In the genomic region with DNA sequence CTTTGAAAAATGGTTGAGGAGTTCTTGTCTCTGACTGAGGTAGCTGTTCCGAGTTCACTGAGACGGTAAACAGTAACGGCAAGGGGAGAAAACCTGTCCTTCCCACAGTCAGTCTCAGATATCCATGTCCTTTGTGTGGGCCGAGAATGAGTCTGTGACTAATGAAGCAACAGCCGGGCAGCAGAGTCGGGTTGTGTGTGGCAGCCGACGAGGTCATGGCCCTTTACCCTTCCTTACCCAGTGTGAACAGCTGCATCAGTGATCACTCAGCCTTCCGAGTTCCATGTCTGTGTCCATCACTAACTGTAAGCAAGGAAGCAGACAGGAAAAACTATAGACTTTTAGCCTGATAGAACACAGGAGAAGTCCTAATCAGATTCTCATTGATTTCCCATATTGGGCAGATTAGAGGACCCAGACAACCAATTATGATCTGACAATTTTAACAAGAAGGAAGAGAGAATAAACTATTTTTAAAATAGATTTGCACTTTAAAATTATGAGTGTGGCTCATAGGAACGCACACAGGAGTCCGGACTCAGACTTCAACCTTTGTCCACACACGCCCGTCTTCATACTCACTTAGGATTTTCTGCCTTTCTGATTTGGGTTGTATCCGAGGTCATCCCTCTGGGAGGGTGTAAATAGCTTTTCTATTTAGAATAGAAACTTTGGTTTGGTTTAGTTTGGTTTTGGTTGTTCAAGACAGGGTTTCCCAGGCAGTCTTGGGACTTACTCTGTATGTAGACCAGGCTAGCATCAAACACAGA, we compare ENCODE assay signal across 19 mouse cellular contexts. TPM values are rescaled to one million over a fixed set of nuclear protein-coding genes. Genes with fewer than 3 reads are reported as not detected.
DNase-seq lines count a peak whose midpoint lies in the region; ATAC-seq lines count a peak whose summit lies in the region.
"Had no signal": no experiment of that assay in that cellular context is flagged by ENCODE, and none has a peak within 500 bp of the region (broad histone marks: within the 10 kb centered on the region; RNA-seq: fewer than 3 reads in every experiment).

No protein-coding gene starts in this region.

- no peak overlapping the region for H3K4me3 ChIP-seq in hindbrain, embryonic 12.5 days
- H3K4me3 ChIP-seq in hindbrain, embryonic 14.5 days (replicated peaks; ENCODE audit: low read length), result no peak overlapping the region
- H3K4me3 ChIP-seq in midbrain, embryonic 10.5 days, result no peak overlapping the region
- no peak overlapping the region for H3K4me3 ChIP-seq in midbrain, embryonic 11.5 days (ENCODE audit: low read depth, low read length)
- H3K4me3 ChIP-seq in forebrain, embryonic 12.5 days (replicated peaks), result no peak overlapping the region
- H3K4me3 ChIP-seq: forebrain, embryonic 10.5 days; gastrocnemius, adult 2 months; heart, adult 2 months; heart, embryonic 15.5 days; neural tube, embryonic 13.5 days had no signal

- H3K9me3 ChIP-seq in hindbrain, embryonic 12.5 days (replicated peaks), result no peaks in the 10 kb centered on the region
- no peaks in the 10 kb centered on the region for H3K9me3 ChIP-seq in hindbrain, embryonic 14.5 days (ENCODE audit: control insufficient read depth, low read length)
- no peaks in the 10 kb centered on the region for H3K9me3 ChIP-seq in midbrain, embryonic 10.5 days (replicated peaks)
- no peaks in the 10 kb centered on the region for H3K9me3 ChIP-seq in midbrain, embryonic 11.5 days (ENCODE audit: control insufficient read depth, low read length)
- no peaks in the 10 kb centered on the region for H3K9me3 ChIP-seq in forebrain, embryonic 12.5 days
- H3K9me3 ChIP-seq: forebrain, embryonic 10.5 days; heart, embryonic 15.5 days; neural tube, embryonic 13.5 days had no signal

- no peak for ATAC-seq in hindbrain, embryonic 12.5 days (ENCODE audit: low FRiP score)
- no peak for ATAC-seq in hindbrain, embryonic 14.5 days (ENCODE audit: low FRiP score)
- no peak for ATAC-seq in midbrain, embryonic 11.5 days (ENCODE audit: low FRiP score)
- no peak for ATAC-seq in forebrain, embryonic 12.5 days (ENCODE audit: low FRiP score)
- ATAC-seq: activated CD4-positive, CD25-positive, alpha-beta regulatory T cell, adult 4 months had no signal

- H3K36me3 ChIP-seq in hindbrain, embryonic 12.5 days, result peaks cover 15% of the 10 kb centered on the region; the same call in 1 of the 2 replicates
- H3K36me3 ChIP-seq in hindbrain, embryonic 14.5 days (replicated peaks; ENCODE audit: control insufficient read depth, insufficient read depth), result peaks cover 24% of the 10 kb centered on the region
- peaks cover 24% of the 10 kb centered on the region for H3K36me3 ChIP-seq in midbrain, embryonic 10.5 days
- no peaks in the 10 kb centered on the region for H3K36me3 ChIP-seq in midbrain, embryonic 11.5 days (ENCODE audit: control insufficient read depth, insufficient read depth, low read length)
- H3K36me3 ChIP-seq in forebrain, embryonic 12.5 days (replicated peaks), result peaks cover 4% of the 10 kb centered on the region

- H3K27me3 ChIP-seq in hindbrain, embryonic 12.5 days, result no peaks in the 10 kb centered on the region
- no peaks in the 10 kb centered on the region for H3K27me3 ChIP-seq in hindbrain, embryonic 14.5 days (ENCODE audit: control insufficient read depth, insufficient read depth, low read length)
- no peaks in the 10 kb centered on the region for H3K27me3 ChIP-seq in midbrain, embryonic 10.5 days (ENCODE audit: low read depth, poor library complexity, severe bottlenecking)
- no peaks in the 10 kb centered on the region for H3K27me3 ChIP-seq in midbrain, embryonic 11.5 days (ENCODE audit: control insufficient read depth, insufficient read depth, low read length)
- H3K27me3 ChIP-seq in forebrain, embryonic 12.5 days, result no peaks in the 10 kb centered on the region
- H3K27me3 ChIP-seq: heart, embryonic 15.5 days; neural tube, embryonic 13.5 days had no signal

- H3K9ac ChIP-seq in hindbrain, embryonic 12.5 days, result peak overlapping the region; percentile 27; the same call in 1 of the 2 replicates
- H3K9ac ChIP-seq in hindbrain, embryonic 14.5 days, result no peak overlapping the region
- H3K9ac ChIP-seq in midbrain, embryonic 11.5 days (ENCODE audit: low read length), result no peak overlapping the region
- no peak overlapping the region for H3K9ac ChIP-seq in forebrain, embryonic 12.5 days
- H3K9ac ChIP-seq: heart, embryonic 15.5 days; lung, embryonic 14.5 days; neural tube, embryonic 13.5 days had no signal

- H3K4me2 ChIP-seq in hindbrain, embryonic 12.5 days (replicated peaks), result no peak overlapping the region
- H3K4me2 ChIP-seq in hindbrain, embryonic 14.5 days (replicated peaks), result no peak overlapping the region
- no peak overlapping the region for H3K4me2 ChIP-seq in midbrain, embryonic 11.5 days
- H3K4me2 ChIP-seq in forebrain, embryonic 12.5 days, result no peak overlapping the region
- H3K4me2 ChIP-seq: heart, embryonic 15.5 days; liver, embryonic 11.5 days; lung, embryonic 14.5 days; neural tube, embryonic 13.5 days had no signal

- no peak overlapping the region for H3K27ac ChIP-seq in hindbrain, embryonic 12.5 days
- no peak overlapping the region for H3K27ac ChIP-seq in hindbrain, embryonic 14.5 days
- peak overlapping the region; percentile 55; the same call in 1 of the 2 replicates for H3K27ac ChIP-seq in midbrain, embryonic 10.5 days (replicated peaks)
- H3K27ac ChIP-seq in midbrain, embryonic 11.5 days (ENCODE audit: low read depth, low read length), result no peak overlapping the region
- H3K27ac ChIP-seq in forebrain, embryonic 12.5 days, result no peak overlapping the region
- H3K27ac ChIP-seq: forebrain, embryonic 10.5 days; gastrocnemius, adult 2 months; heart, adult 2 months; heart, embryonic 15.5 days; neural tube, embryonic 13.5 days had no signal

- no peak for DNase-seq in hindbrain, embryonic 14.5 days (ENCODE audit: low spot score)
- no peak for DNase-seq in midbrain, embryonic 10.5 days (ENCODE audit: low spot score)
- DNase-seq in midbrain, embryonic 11.5 days (ENCODE audit: low spot score, missing footprints), result no peak
- peak; percentile 48 for DNase-seq in embryo, embryonic 9.5 days (ENCODE audit: extremely low spot score)
- no peak for DNase-seq in spleen, postnatal 4 days (ENCODE audit: low spot score in 2 of 2)
- DNase-seq: cerebellum, adult 8-10 months; gastrocnemius, adult 2 months; heart, adult 2 months; heart, postnatal 4 days; lung, embryonic 14.5 days; lung, postnatal 36 days; thymus, postnatal 25 days had no signal

- peaks cover 9% of the 10 kb centered on the region for H3K4me1 ChIP-seq in hindbrain, embryonic 12.5 days
- H3K4me1 ChIP-seq in hindbrain, embryonic 14.5 days (replicated peaks; ENCODE audit: control insufficient read depth, insufficient read depth, low read length), result no peaks in the 10 kb centered on the region
- H3K4me1 ChIP-seq in midbrain, embryonic 10.5 days, result peaks cover 19% of the 10 kb centered on the region
- peaks cover under 1% of the 10 kb centered on the region; the same call in 1 of the 2 replicates for H3K4me1 ChIP-seq in midbrain, embryonic 11.5 days (ENCODE audit: control insufficient read depth, insufficient read depth, low read length)
- peaks cover 14% of the 10 kb centered on the region for H3K4me1 ChIP-seq in forebrain, embryonic 12.5 days
- H3K4me1 ChIP-seq: heart, embryonic 15.5 days had no signal

- 44% methylated on average over 14 of the region's 14 CpGs for WGBS in hindbrain, embryonic 12.5 days
- WGBS in hindbrain, embryonic 14.5 days, result 42% methylated on average over 14 of the region's 14 CpGs
- 67% methylated on average over 14 of the region's 14 CpGs for WGBS in midbrain, embryonic 10.5 days
- 65% methylated on average over 14 of the region's 14 CpGs for WGBS in midbrain, embryonic 11.5 days
- WGBS in forebrain, embryonic 12.5 days, result 64% methylated on average over 14 of the region's 14 CpGs

RNA-seq across cellular contexts. Expression of a gene that starts 5.8 kb away (rescaled TPM):
- polyA plus RNA-seq in hindbrain, embryonic 12.5 days (2016; fragmentation: Nextera tagmentation; extraction: Ambion mirVana), result 3.8 and 4.2 TPM in 2 replicates
- polyA plus RNA-seq in hindbrain, embryonic 14.5 days (2014; fragmentation: Nextera tagmentation; extraction: Ambion mirVana), result 3.2 and 4.1 TPM in 2 replicates
- polyA plus RNA-seq in midbrain, embryonic 10.5 days (2016; fragmentation: Nextera tagmentation; extraction: Ambion mirVana), result 2.1 and 3.3 TPM in 2 replicates
- 3.4 and 3.8 TPM in 2 replicates for polyA plus RNA-seq in midbrain, embryonic 11.5 days (2014; fragmentation: Nextera tagmentation; extraction: Ambion mirVana)
- 2.8 and 3.4 TPM in 2 replicates for polyA plus RNA-seq in forebrain, embryonic 12.5 days (2016; fragmentation: Nextera tagmentation; extraction: Ambion mirVana)
- polyA plus RNA-seq: activated CD4-positive, CD25-positive, alpha-beta regulatory T cell, adult 4 months had no signal

RNA-seq across cellular contexts. Expression of a gene that starts 28.3 kb away (rescaled TPM):
- polyA plus RNA-seq in hindbrain, embryonic 12.5 days (2016; fragmentation: Nextera tagmentation; extraction: Ambion mirVana), result 8.7 and 11.2 TPM in 2 replicates
- 6.3 and 7.3 TPM in 2 replicates for polyA plus RNA-seq in hindbrain, embryonic 14.5 days (2014; fragmentation: Nextera tagmentation; extraction: Ambion mirVana)
- polyA plus RNA-seq in midbrain, embryonic 10.5 days (2016; fragmentation: Nextera tagmentation; extraction: Ambion mirVana), result 3.6 and 6.1 TPM in 2 replicates
- 4.9 and 5.4 TPM in 2 replicates for polyA plus RNA-seq in midbrain, embryonic 11.5 days (2014; fragmentation: Nextera tagmentation; extraction: Ambion mirVana)
- polyA plus RNA-seq in forebrain, embryonic 12.5 days (2016; fragmentation: Nextera tagmentation; extraction: Ambion mirVana), result 6.8 and 7.8 TPM in 2 replicates

RNA-seq across cellular contexts. Expression of a gene that starts 42.0 kb away (rescaled TPM):
- polyA plus RNA-seq in hindbrain, embryonic 12.5 days (2016; fragmentation: Nextera tagmentation; extraction: Ambion mirVana), result 1.0 and 1.3 TPM in 2 replicates
- 1.5 TPM in 2 replicates for polyA plus RNA-seq in hindbrain, embryonic 14.5 days (2014; fragmentation: Nextera tagmentation; extraction: Ambion mirVana)
- 0.74 and 0.99 TPM in 2 replicates for polyA plus RNA-seq in midbrain, embryonic 10.5 days (2016; fragmentation: Nextera tagmentation; extraction: Ambion mirVana)
- polyA plus RNA-seq in midbrain, embryonic 11.5 days (2014; fragmentation: Nextera tagmentation; extraction: Ambion mirVana), result 1.2 and 1.6 TPM in 2 replicates
- 0.97 and 1.0 TPM in 2 replicates for polyA plus RNA-seq in forebrain, embryonic 12.5 days (2016; fragmentation: Nextera tagmentation; extraction: Ambion mirVana)
